Mouse (Mus musculus) bone marrow, adult 2 months (tissue): ENCODE results near the gene Tac4.

ENCODE experiments used
- CTCF ChIP-seq: fragments of 200-500 bp; IDR thresholded peaks from 2 replicates; pipeline ENCODE4 v1.5.1; 2011; ENCODE audit warnings: low read length, control low read depth; ENCODE audit not compliant: control insufficient read depth, insufficient read depth
- POLR2A ChIP-seq: fragments of 200-500 bp; IDR thresholded peaks from 2 replicates; pipeline ENCODE4 v1.6.1; 2011; ENCODE audit warnings: low read depth, mild to moderate bottlenecking, control low read depth, low read length, borderline replicate concordance; ENCODE audit not compliant: control insufficient read depth

GRCm38 (mm10) chr11:95225448-95225847 lies 35.9 kb upstream of the Tac4 start:
- TF ChIP-seq POLR2A, result no peak
- TF ChIP-seq CTCF, result no peak
